Mouse (Mus musculus) mouse trophoblast stem cell (cell line): ENCODE measurements around the gene Mrpl53.
"Not testable (repeated sequence)": the region's sequence is repeated elsewhere in the genome, so short reads cannot be mapped to it uniquely, and the experiment has no call there.

Experiments used
- in situ Hi-C, 2 experiments: fragments of 300-500 bp; cut with MseI, MboI; formaldehyde crosslinking; loops; 2 replicates in 1 of 2; 3 replicates in 1 of 2; pipeline ENCODE4 v1.15.1; 2025

The Mrpl53 gene

DNA sequence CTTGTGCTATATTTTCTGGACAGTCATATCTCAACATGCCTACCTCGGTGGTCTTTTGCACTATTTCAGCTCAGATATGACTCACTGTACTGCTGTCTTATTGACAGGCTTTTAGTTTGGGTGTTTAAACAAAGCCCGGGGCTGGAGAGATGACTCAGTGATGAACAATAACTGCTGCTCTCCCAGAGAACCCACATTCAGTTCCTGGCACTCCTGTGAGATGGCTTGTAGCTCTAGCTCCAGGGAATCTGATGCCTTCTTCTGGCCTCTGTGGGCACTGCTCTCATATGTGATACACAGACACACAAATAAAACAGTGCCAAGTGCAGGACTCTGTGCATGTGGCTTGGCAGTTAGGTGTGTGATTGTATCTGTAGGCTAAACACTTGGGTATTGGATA is 36.4 kb downstream of the Mrpl53 start:
- in situ Hi-C loops = no loop called here

DNA sequence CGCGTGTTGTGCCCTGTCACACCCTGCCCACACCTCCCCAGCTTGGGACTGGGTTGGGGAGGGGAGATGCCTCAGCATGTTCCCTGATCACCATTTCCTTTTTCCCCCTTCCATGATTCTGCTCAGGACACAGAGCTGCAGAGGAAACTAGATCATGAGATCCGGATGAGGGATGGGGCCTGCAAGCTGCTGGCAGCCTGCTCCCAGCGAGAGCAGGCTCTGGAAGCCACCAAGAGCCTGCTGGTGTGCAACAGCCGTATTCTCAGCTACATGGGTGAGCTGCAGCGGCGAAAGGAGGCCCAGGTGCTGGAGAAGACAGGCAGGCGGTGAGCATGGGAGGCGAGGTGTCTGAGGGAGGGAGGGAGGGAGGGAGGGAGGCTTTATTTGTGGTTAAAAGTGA is 37.0 kb downstream of the Mrpl53 start:
- in situ Hi-C loops = no loop called here

DNA sequence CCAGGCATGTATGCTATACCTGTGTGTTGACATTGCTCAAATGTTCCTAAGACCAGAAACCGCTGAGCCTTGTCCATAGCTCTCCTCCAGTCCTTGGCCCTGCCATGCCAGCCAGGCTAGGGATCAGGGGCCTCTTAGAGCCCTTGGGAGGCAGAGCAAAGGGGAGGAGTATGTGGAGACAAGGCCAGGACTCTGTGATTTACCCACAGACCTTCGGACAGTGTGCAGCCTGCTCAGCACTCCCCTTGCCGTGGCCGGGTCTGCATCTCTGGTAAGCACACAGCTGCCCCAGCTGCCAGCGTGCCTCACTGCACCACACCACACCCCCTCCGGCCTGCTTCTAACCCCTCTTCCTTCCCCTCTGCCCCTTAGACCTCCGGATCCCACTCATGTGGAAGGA is 38.4 kb downstream of the Mrpl53 start:
- in situ Hi-C loops = no loop called here

DNA sequence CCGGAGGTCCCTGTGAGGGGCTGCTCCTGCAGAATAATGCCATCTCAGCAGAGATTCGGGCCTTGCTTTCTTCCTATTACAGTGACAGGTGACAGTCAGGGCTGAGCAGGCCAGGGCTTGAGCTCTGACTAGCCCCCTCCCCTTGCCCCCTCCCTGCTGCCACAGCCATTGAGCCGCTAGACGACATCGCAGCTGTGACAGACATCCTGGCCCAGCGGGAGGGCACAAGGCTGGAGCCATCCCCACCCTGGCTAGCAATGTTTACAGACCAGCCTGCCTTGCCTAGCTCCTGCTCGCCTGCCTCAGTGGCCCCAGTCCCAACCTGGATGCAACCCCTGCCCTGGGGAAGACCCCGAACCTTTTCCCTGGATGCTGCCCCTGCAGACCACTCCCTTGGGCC is 42.9 kb downstream of the Mrpl53 start:
- in situ Hi-C loops = no loop called here

DNA sequence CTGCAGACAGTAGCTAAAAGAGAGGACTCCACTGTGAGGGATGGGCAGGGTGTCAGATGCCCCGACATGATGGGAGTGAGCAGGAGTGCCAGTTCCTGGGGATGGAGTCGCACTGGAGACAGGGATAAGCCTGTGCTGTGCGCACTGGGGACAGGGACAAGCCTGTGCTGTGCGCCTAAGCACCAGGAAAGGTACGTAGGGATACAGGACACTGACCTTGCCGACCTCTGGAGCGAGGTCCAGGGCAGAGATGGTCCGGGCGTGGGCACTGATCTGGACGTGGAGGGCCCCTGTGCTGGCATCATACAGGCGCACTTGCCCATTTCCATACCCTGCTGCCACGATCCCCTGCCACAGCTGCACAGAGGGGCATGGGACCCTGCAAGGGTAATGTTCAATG is 44.2 kb downstream of the Mrpl53 start:
- in situ Hi-C loops = no loop called here

DNA sequence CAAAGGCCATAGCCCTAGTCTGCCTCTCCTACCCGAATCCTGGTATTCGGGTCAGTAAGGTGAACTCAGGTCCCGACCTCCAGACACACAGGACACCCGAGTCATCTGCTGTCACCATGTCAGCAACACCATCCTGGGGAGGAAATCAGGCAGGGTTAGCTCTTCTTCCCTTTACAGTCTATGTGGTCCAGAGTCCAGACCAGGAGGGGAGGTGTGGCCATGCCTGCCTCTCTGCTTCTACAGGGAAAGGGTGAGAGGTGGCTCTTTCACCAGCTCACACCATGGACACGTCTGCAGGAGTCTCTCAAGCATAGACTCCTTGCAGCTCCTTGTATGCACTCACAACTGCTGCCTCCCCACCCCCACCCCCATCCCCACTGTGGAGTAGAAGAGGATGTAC is 44.6 kb downstream of the Mrpl53 start:
- in situ Hi-C loops = no loop called here

DNA sequence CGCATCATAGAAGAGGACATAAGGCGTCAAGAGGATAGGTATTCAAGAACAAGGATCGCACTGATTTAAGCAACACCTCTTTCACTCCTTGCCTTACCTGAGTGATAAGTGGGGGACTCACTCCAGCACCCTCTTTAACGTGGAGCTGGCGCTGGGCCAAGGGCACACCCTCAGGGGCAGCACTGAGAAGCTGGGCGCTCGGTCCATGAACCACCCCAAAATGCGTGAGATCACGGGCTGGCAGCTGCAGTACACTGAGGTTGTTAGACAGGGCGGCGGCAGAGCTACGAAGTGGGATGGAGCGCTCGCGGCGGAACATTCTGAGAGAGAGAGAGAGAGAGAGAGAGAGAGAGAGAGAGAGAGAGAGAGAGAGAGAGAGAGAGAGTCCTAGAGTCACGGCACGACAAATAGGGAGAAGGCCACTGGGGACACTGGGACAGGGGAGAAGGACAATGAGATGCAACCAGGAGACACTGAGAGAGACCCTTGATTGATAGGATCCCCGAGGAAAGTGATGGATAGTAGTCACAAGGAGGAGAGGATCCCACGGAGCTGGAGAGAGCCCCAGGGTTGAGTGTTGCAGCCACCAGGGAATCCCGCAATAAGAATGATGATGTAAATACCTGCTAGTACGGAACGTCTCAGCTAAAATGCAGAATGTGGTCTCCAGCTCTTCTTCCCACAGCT is 46.9 kb downstream of the Mrpl53 start:
- in situ Hi-C loops = no loop called here

DNA sequence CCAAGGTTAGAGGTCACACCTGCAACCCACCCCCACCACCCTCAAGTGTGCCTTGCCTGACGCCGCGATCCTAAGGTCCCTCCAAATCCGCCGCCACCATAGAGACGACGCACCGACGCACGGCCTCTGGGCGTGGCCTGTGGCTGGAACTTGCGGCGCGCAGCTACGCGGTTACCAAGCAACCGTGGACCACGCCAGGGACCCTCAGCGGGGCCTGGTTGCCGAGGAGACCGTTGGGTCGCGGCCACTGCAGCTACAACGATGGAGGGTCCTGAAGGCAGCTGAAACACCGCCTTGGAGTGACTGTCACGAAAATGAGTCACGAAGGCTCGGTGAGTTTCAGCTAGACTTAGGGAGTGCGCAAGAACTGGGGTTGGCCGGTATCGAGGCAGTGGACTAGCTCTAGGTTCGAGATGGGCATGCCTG is 47.4 kb downstream of the Mrpl53 start, which contains the start of the genes Wdr54 and 1700003E16Rik:
TSS of gene Wdr54 (minus strand) at position 139 of the 426 bp plus-strand sequence.
TSS of gene 1700003E16Rik (plus strand) at position 146 of the 426 bp plus-strand sequence.
- in situ Hi-C loops = no loop called here

DNA sequence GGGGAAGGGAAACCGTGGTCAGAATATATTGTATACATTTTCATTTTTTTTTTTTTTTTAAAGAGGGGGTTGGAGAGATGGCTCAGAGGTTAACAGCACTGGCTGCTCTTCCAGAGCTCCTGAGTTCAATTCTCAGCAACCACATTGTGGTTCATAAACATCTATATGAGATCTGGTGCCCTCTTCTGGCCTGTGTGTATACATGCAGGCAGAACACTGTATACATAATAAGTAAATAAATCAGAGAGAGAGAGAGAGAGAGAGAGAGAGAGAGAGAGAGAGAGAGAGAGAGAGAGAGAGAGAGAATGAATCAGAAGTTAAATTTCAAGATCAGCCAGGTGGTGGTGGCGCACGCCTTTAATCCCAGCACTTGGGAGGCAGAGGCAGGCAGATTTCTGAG is 50.6 kb downstream of the Mrpl53 start:
- in situ Hi-C loops = not testable (repeated sequence)
